Mouse (Mus musculus) neural tube, embryonic 11.5 days (tissue): Measurements from ENCODE around the gene Naa15. TPM values are rescaled to one million over a fixed set of nuclear protein-coding genes. Genes with fewer than 3 reads are reported as not detected.
A peak's percentile ranks its signal among the peaks of the same experiment; 100 is the strongest.

Source experiments
- ATAC-seq: fragments of 200-750 bp; cut with Nextera tagmentation; 2 replicates; pipeline ENCODE4 v1.8.0; 2017; ENCODE audit warnings: moderate number of reproducible peaks, mild to moderate bottlenecking, moderate TSS enrichment, moderate library complexity; ENCODE audit not compliant: insufficient read depth, low FRiP score, low TSS enrichment
- DNase-seq: peaks from one replicate; pipeline ENCODE4 v3.0.0-alpha.2; 2015; ENCODE audit warnings: low spot score
- H3K27ac ChIP-seq: fragments of 300-500 bp; sonication (generic); 2 replicates; pipeline ENCODE4 v1.5.1; 2014; ENCODE audit warnings: low read depth, mild to moderate bottlenecking, low read length
- H3K27me3 ChIP-seq: fragments of 300-500 bp; sonication (generic); 2 replicates; pipeline ENCODE4 v1.6.1; 2014; ENCODE audit warnings: mild to moderate bottlenecking, low read length, mixed read lengths; ENCODE audit not compliant: control insufficient read depth, insufficient read depth
- H3K36me3 ChIP-seq: fragments of 300-500 bp; sonication (generic); 2 replicates; pipeline ENCODE4 v1.6.1; 2014; ENCODE audit warnings: mild to moderate bottlenecking, low read length, moderate library complexity, mixed read lengths; ENCODE audit not compliant: control insufficient read depth, insufficient read depth
- H3K4me1 ChIP-seq: fragments of 300-500 bp; sonication (generic); 2 replicates; pipeline ENCODE4 v1.6.1; 2014; ENCODE audit warnings: low read length, mixed read lengths; ENCODE audit not compliant: control insufficient read depth, insufficient read depth
- H3K4me2 ChIP-seq: fragments of 300-500 bp; sonication (generic); 2 replicates; pipeline ENCODE4 v1.6.1; 2014; ENCODE audit warnings: low read depth, mild to moderate bottlenecking, moderate library complexity
- H3K4me3 ChIP-seq: fragments of 300-500 bp; sonication (generic); 2 replicates; pipeline ENCODE4 v1.5.1; 2014; ENCODE audit warnings: low read depth, low read length
- H3K9ac ChIP-seq: fragments of 300-500 bp; sonication (generic); 2 replicates; pipeline ENCODE4 v1.6.1; 2014; ENCODE audit warnings: mild to moderate bottlenecking, low read length
- H3K9me3 ChIP-seq: fragments of 300-500 bp; sonication (generic); 2 replicates; pipeline ENCODE4 v1.6.1; 2016; ENCODE audit warnings: low read length; ENCODE audit not compliant: control insufficient read depth
- WGBS: fragments of 180-500 bp; shearing (Covaris S2); extraction: QIAGEN DNeasy Blood & Tissue Kit; methylation state at CpG from one replicate; pipeline ENCODE4 v1.1.7; 2014; 5-methylcytosine and 5-hydroxymethylcytosine counted together
- polyA plus RNA-seq: library from polyadenylated mRNA; unstranded; fragments of >200 nt; fragmentation: Nextera tagmentation; extraction: Ambion mirVana; gene quantifications from 2 replicates; pipeline ENCODE4 v1.2.1, GENCODE M21; 2014

Naa15 gene
- polyA plus RNA-seq, 1 experiment from 2014 or later, result 51.7 TPM

- Histone ChIP-seq H3K4me2 (peak overlapping the region; percentile 30), H3K4me3 (peak overlapping the region; percentile 6; the same call in 1 of the 2 replicates), H3K27me3 (no peaks in the 10 kb centered on the region), H3K36me3 (no peaks in the 10 kb centered on the region), H3K4me1 (no peaks in the 10 kb centered on the region), H3K9me3 (no peaks in the 10 kb centered on the region), H3K9ac (no peak overlapping the region), H3K27ac (no peak overlapping the region)
- WGBS, result 48% methylated on average over 31 of the region's 31 CpGs
- ATAC-seq (no peak), DNase-seq (no peak)
These were observed 36.9 kb upstream of the Naa15 start for GRCm38 (mm10) chr3:51377878-51378664.

- peak overlapping the region; percentile 30; the same call in 1 of the 2 replicates for H3K4me2 ChIP-seq
- no peaks in the 10 kb centered on the region for H3K9me3 ChIP-seq
- H3K27me3 ChIP-seq, result no peaks in the 10 kb centered on the region
- no peaks in the 10 kb centered on the region for H3K36me3 ChIP-seq
- H3K27ac ChIP-seq, result no peak overlapping the region
- ATAC-seq (no peak), DNase-seq (no peak)
- no peaks in the 10 kb centered on the region for H3K4me1 ChIP-seq
- no peak overlapping the region for H3K4me3 ChIP-seq
- H3K9ac ChIP-seq, result no peak overlapping the region
- 87% methylated on average over 3 of the region's 3 CpGs for WGBS
These were observed 36.3 kb upstream of the Naa15 start for GRCm38 (mm10) chr3:51378665-51378946.

DNA sequence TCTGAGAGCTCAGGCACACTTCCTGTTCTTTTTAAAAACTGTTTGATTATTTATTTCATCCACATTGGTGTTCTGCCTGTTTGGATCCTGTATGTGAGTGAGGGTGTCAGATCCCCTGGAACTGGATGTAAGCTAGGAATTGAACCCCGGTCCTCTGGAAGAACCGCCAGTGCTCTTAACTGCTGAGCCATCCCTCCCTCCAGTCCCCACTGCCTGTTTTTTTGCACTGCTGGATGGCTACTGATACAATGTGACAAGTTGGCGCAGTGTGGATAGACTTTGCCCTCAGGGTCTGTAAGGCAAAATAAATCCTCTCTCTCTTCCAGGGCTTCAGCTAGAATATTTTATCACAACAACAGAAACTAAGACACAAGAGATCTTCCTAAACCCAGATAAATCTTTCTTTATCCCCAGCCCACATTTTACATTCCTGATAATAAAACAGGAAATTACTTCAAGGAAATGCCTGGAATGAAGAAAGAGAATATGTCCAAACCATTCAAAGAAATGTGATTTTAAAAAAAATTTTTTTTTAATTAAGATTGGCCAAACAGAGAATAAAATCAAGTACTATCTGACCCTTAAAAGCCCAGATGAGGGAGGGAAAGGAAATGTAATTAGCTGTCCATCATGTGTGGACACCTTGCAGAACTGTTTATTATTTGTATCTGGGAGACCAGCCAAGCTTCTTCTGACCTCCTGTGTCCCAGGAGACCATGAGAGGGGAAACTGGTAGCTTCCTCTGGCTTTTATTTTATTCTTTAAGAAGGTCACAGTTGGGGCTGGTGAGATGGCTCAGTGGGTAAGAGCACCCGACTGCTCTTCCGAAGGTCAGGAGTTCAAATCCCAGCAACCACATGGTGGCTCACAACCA lies 34.9 kb upstream of the Naa15 start:
- H3K4me3 ChIP-seq, result no peak overlapping the region
- no peak for DNase-seq
- 80% methylated on average over 5 of the region's 5 CpGs for WGBS
- H3K27me3 ChIP-seq, result no peaks in the 10 kb centered on the region
- no peak overlapping the region for H3K27ac ChIP-seq
- no peak overlapping the region for H3K4me2 ChIP-seq
- no peaks in the 10 kb centered on the region for H3K9me3 ChIP-seq
- H3K4me1 ChIP-seq, result no peaks in the 10 kb centered on the region
- no peaks in the 10 kb centered on the region for H3K36me3 ChIP-seq
- no peak overlapping the region for H3K9ac ChIP-seq
- no peak for ATAC-seq

GRCm38 (mm10) chr3:51380660-51381014 lies 34.3 kb upstream of the Naa15 start:
- no peak overlapping the region for H3K9ac ChIP-seq
- no peaks in the 10 kb centered on the region for H3K36me3 ChIP-seq
- H3K9me3 ChIP-seq, result no peaks in the 10 kb centered on the region
- no peaks in the 10 kb centered on the region for H3K4me1 ChIP-seq
- no peak overlapping the region for H3K27ac ChIP-seq
- no peak overlapping the region for H3K4me3 ChIP-seq
- H3K27me3 ChIP-seq, result no peaks in the 10 kb centered on the region
- ATAC-seq, result no peak
- no peak for DNase-seq
- H3K4me2 ChIP-seq, result no peak overlapping the region
- 84% methylated on average over 2 of the region's 5 CpGs for WGBS

DNA sequence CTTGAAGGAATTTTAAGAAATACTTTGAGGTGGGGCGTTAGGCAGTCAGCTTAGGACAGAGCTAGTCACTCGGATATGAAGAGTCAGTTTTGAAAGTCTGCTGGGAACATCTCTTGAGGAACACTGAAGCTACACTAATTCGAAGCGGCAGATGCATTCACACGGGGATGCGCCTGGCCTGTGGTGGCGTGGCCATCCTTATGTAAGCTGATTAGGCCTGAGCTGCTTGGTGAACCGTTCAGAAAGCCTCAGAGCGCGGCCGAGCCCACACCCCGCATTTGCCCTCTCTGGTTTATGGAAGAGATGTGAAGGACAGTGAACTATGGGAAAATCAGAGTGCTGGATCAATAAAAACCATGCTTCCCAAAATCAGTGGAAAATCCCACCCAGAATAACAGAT lies 31.5 kb upstream of the Naa15 start:
- Histone ChIP-seq H3K27ac (no peak overlapping the region), H3K36me3 (no peaks in the 10 kb centered on the region), H3K4me1 (no peaks in the 10 kb centered on the region), H3K27me3 (no peaks in the 10 kb centered on the region), H3K4me2 (no peak overlapping the region), H3K9me3 (no peaks in the 10 kb centered on the region), H3K9ac (no peak overlapping the region), H3K4me3 (no peak overlapping the region)
- DNase-seq, result no peak
- WGBS, result 73% methylated on average over 12 of the region's 12 CpGs
- ATAC-seq, result no peak

DNA sequence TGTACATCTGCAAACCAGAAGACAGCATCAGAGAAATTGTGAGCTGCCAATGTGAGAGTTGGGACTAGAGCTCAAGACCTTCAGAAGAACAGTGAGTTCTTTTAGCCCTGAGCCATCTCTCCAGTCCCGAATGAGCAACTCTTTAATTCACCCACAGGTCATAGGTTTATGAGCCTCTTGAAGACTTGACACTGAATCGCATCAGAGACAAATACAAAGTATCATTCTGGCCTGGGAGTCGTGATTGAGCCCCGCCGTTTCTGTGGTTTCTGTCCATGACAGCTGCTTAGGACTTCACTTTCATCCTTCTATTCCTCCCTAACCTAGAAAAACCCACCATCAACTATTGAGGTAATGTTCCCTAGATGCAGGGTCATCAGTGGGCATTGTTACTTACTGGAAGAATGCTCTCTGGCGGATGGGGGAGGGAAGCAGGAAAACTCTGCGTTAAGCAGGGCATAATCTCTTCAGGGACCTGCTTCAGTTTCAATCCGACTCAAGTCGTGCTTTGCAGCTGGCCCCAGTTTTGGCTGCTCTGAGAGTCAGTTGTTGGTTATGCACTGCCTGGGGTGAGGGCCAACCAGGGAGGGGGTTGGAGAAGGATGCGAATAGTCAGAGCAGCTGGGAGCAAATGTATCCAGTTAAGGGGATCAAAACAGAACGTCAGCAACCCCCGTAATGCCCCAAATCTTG lies 28.4 kb upstream of the Naa15 start:
- DNase-seq (no peak), ATAC-seq (no peak)
- Histone ChIP-seq H3K36me3 (no peaks in the 10 kb centered on the region), H3K9me3 (no peaks in the 10 kb centered on the region), H3K4me3 (no peak overlapping the region), H3K4me1 (no peaks in the 10 kb centered on the region), H3K4me2 (no peak overlapping the region), H3K27me3 (no peaks in the 10 kb centered on the region), H3K27ac (no peak overlapping the region), H3K9ac (no peak overlapping the region)
- 50% methylated on average over 12 of the region's 12 CpGs for WGBS

DNA sequence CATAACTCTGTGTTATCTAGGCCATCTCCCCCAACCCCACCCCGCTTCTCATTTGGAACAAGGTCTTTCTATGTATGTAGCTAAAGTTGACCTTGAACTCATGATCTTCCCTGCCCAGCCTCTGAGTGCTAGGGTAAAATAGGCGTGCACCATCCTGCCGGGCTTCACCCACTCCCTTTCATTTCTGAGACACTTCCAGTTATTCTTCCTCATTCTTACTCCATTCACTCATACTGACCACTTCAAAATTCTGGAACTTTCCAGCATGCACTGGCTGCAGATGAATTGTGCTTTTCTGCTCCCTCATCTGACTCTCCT lies 27.9 kb upstream of the Naa15 start:
- Histone ChIP-seq H3K4me1 (no peaks in the 10 kb centered on the region), H3K9ac (no peak overlapping the region), H3K4me2 (no peak overlapping the region), H3K9me3 (no peaks in the 10 kb centered on the region), H3K27me3 (no peaks in the 10 kb centered on the region), H3K4me3 (no peak overlapping the region), H3K27ac (no peak overlapping the region), H3K36me3 (no peaks in the 10 kb centered on the region)
- DNase-seq, result no peak
- WGBS, result 90% methylated on average over 3 of the region's 3 CpGs
- no peak for ATAC-seq

DNA sequence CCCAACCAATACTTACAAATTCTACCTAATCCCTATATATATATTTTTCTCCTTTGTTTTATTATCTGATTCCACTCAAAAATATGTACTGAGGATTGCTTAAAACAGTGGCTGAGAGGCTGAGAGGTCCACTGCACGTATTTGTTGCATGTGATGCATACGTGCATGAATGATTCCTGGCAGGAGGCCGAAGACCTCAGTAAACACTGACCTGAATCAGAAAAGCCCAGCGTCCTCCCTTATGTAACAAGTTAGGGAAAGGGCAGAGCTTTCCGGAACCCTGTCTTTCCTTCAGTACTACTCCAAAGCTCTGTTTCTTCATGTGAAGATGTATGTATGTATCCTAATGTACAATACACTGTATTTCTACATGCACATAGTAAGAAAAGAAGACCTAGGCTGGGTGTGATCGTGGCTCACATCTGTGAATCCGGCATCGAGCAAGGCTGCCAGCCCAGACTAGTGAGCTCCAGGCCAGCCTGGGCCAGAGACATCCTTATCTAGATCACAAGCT lies 27.0 kb upstream of the Naa15 start:
- H3K4me3 ChIP-seq, result no peak overlapping the region
- H3K9ac ChIP-seq, result no peak overlapping the region
- H3K27ac ChIP-seq, result no peak overlapping the region
- H3K9me3 ChIP-seq, result no peaks in the 10 kb centered on the region
- no peaks in the 10 kb centered on the region for H3K27me3 ChIP-seq
- WGBS, result 73% methylated on average over 8 of the region's 8 CpGs
- no peak for ATAC-seq
- H3K4me2 ChIP-seq, result no peak overlapping the region
- no peak for DNase-seq
- no peaks in the 10 kb centered on the region for H3K4me1 ChIP-seq
- no peaks in the 10 kb centered on the region for H3K36me3 ChIP-seq
